Mouse (Mus musculus) lung, postnatal 0 days (tissue): Measurements from ENCODE around the gene Stag3. TPM values are rescaled to one million over a fixed set of nuclear protein-coding genes. Genes with fewer than 3 reads are reported as not detected.
A peak's percentile ranks its signal among the peaks of the same experiment; 100 is the strongest.

Source experiments
- ATAC-seq: fragments of 200-750 bp; cut with Nextera tagmentation; 2 replicates; pipeline ENCODE4 v1.8.0; 2017; ENCODE audit warnings: moderate library complexity
- DNase-seq: peaks from one replicate; pipeline ENCODE4 v3.0.0-alpha.2; 2016; ENCODE audit warnings: low spot score
- H3K27ac ChIP-seq: fragments of 300-500 bp; sonication (generic); 2 replicates; pipeline ENCODE4 v1.5.1; 2014; ENCODE audit warnings: antibody characterized with exemption, mild to moderate bottlenecking, low read length, mixed read lengths
- H3K27me3 ChIP-seq: fragments of 300-500 bp; sonication (generic); replicated peaks from 2 replicates; pipeline ENCODE4 v1.6.1; 2014; ENCODE audit warnings: low read length, mixed read lengths; ENCODE audit not compliant: insufficient read depth
- H3K36me3 ChIP-seq: fragments of 300-500 bp; sonication (generic); 2 replicates; pipeline ENCODE4 v1.6.1; 2014; ENCODE audit warnings: low read length, mixed read lengths; ENCODE audit not compliant: insufficient read depth
- H3K4me1 ChIP-seq: fragments of 300-500 bp; sonication (generic); 2 replicates; pipeline ENCODE4 v1.6.1; 2014; ENCODE audit warnings: antibody characterized with exemption, low read depth, low read length, mixed read lengths; ENCODE audit not compliant: insufficient read depth
- H3K4me2 ChIP-seq: fragments of 300-500 bp; sonication (generic); replicated peaks from 2 replicates; pipeline ENCODE4 v1.6.1; 2014; ENCODE audit warnings: low read depth, mild to moderate bottlenecking, low read length, moderate library complexity, mixed read lengths
- H3K4me3 ChIP-seq: fragments of 300-500 bp; sonication (generic); 2 replicates; pipeline ENCODE4 v1.5.1; 2014; ENCODE audit warnings: low read depth, low read length
- H3K9ac ChIP-seq: fragments of 300-500 bp; sonication (generic); replicated peaks from 2 replicates; pipeline ENCODE4 v1.6.1; 2014; ENCODE audit warnings: low read depth, mild to moderate bottlenecking
- H3K9me3 ChIP-seq: fragments of 300-500 bp; sonication (generic); 2 replicates; pipeline ENCODE4 v1.6.1; 2016; ENCODE audit warnings: low read length, mixed read lengths
- CTCF ChIP-seq: IDR thresholded peaks from 2 replicates; pipeline ENCODE4 v1.5.1; 2016; ENCODE audit warnings: antibody characterized with exemption, mild to moderate bottlenecking
- EP300 ChIP-seq: IDR thresholded peaks from 2 replicates; pipeline ENCODE4 v1.6.1; 2016; ENCODE audit warnings: antibody characterized with exemption, mild to moderate bottlenecking, control low read depth
- WGBS: fragments of 180-500 bp; shearing (Covaris S2); extraction: QIAGEN DNeasy Blood & Tissue Kit; methylation state at CpG from one replicate; pipeline ENCODE4 v1.1.7; 2014; 5-methylcytosine and 5-hydroxymethylcytosine counted together
- polyA plus RNA-seq: library from polyadenylated mRNA; unstranded; fragments of >200 nt; fragmentation: Nextera tagmentation; extraction: Ambion mirVana; gene quantifications from 2 replicates; pipeline ENCODE4 v1.2.1, GENCODE M21; 2015

Stag3 gene
- polyA plus RNA-seq, 1 experiment from 2014 or later = 0.20 TPM

DNA sequence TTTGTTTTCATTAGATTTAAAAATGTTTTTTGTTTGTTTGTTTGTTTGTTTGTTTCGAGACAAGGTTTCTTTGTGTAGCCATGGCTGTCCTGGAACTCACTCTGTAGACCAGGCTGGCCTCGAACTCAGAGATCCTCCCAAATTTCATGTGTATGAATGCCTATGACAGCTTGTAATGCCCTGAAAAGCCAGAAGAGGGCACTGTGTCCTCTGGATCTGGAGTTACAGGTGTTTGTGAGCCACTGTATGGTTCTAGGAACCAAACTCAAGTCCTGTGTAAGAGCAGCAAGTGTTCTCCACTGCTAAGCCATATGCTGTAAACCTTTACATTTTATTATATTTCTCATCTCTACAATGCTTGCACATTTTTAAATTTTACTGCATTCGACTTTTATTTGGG, 7.8 kb downstream of the Stag3 start:
- H3K4me2 ChIP-seq = no peak overlapping the region
- no peak for DNase-seq
- no peak overlapping the region for H3K9ac ChIP-seq

GRCm38 (mm10) chr5:138291638-138292037, 11.6 kb downstream of the Stag3 start:
- Histone ChIP-seq H3K9ac (no peak overlapping the region), H3K36me3 (no peaks in the 10 kb centered on the region), H3K4me3 (no peak overlapping the region), H3K27ac (no peak overlapping the region), H3K4me1 (no peaks in the 10 kb centered on the region), H3K27me3 (no peaks in the 10 kb centered on the region), H3K4me2 (no peak overlapping the region), H3K9me3 (no peaks in the 10 kb centered on the region)
- ATAC-seq = no peak
- no peak for TF ChIP-seq CTCF
- DNase-seq = no peak
- 59% methylated on average over 1 of the region's 1 CpGs for WGBS

More for the DNA sequence above, 7.8 kb downstream of the Stag3 start:
- Histone ChIP-seq H3K9me3 (no peaks in the 10 kb centered on the region), H3K36me3 (no peaks in the 10 kb centered on the region), H3K4me1 (no peaks in the 10 kb centered on the region), H3K4me3 (no peak overlapping the region), H3K27ac (no peak overlapping the region), H3K27me3 (no peaks in the 10 kb centered on the region)
- 56% methylated on average over 3 of the region's 3 CpGs for WGBS
- no peak for ATAC-seq
- TF ChIP-seq EP300 (no peak), CTCF (peak; percentile 40)

DNA sequence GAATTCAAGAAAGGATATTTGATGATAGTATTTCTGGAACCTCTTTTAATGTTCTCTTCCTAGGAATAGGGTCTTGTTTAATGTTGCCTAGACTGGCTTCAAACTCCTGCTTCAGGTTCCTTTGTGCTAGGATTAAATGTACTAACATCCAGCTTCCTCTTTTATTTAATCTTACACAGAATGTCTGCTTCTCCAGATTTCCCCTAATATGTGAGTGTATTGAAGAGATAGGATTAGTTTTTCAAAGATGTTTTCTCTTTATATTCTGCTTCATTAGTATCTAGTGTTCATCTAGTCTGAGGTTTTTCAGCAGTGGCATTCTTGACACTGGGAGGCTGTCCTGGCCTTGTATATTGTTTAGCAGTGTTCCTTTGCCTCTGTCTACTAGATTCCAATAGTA, 14.1 kb downstream of the Stag3 start:
- Histone ChIP-seq H3K4me2 (no peak overlapping the region), H3K9me3 (no peaks in the 10 kb centered on the region), H3K9ac (no peak overlapping the region), H3K36me3 (no peaks in the 10 kb centered on the region), H3K4me3 (no peak overlapping the region), H3K27ac (no peak overlapping the region), H3K4me1 (no peaks in the 10 kb centered on the region), H3K27me3 (no peaks in the 10 kb centered on the region)
- ATAC-seq = no peak
- TF ChIP-seq CTCF (no peak), EP300 (no peak)
- no peak for DNase-seq

GRCm38 (mm10) chr5:138299613-138300012, 19.6 kb downstream of the Stag3 start:
- ATAC-seq = no peak
- no peak for TF ChIP-seq EP300
- no peak for TF ChIP-seq CTCF
- Histone ChIP-seq H3K36me3 (no peaks in the 10 kb centered on the region), H3K9me3 (no peaks in the 10 kb centered on the region), H3K4me2 (no peak overlapping the region), H3K4me1 (no peaks in the 10 kb centered on the region), H3K27me3 (no peaks in the 10 kb centered on the region), H3K9ac (no peak overlapping the region), H3K4me3 (no peak overlapping the region), H3K27ac (no peak overlapping the region)
- no peak for DNase-seq
- WGBS = 66% methylated on average over 2 of the region's 2 CpGs

DNA sequence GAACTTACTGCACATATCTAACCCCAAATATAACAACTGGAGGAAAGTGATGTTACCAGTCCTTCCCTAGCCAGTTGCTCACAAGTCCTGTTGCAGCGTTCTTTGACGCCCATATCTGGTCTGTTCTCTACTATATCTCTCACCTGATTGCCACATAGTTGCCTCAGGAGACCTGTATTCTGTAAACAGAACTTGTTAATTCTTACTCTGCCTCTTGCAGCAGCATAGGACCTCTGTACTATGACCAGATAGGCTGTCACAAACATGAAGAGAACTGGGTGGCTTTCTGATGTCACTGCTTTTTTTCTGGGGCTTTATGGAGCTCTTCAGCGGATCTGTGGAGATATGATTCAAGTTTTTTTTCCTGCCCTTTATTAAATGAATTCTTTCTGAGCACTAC, 32.8 kb downstream of the Stag3 start:
- Histone ChIP-seq H3K4me1 (no peaks in the 10 kb centered on the region), H3K4me2 (no peak overlapping the region), H3K27ac (no peak overlapping the region), H3K27me3 (no peaks in the 10 kb centered on the region), H3K9ac (no peak overlapping the region), H3K4me3 (no peak overlapping the region), H3K9me3 (no peaks in the 10 kb centered on the region), H3K36me3 (no peaks in the 10 kb centered on the region)
- no peak for TF ChIP-seq CTCF
- TF ChIP-seq EP300 = no peak
- 83% methylated on average over 3 of the region's 3 CpGs for WGBS
- ATAC-seq (no peak), DNase-seq (no peak)

DNA sequence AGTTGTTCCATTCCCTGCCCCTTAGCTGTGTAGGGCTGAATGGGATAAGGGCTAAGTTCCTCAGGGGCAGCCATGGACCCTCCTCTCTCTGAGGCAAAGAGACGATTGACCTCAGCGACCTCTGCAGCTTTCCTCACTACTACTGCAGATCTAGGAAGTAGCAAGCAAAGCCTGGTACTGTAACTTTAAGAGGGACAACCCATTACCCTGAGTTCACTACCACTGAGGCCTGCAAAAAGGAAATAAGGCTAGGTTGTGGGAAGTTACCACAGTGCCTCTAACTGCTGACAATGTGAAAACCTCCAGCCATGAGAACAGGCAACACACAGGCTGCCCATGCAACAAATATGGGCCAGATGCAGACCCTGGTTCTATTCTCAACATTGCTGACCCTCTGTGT, 61.6 kb downstream of the Stag3 start, which contains the start of gene Pvrig:
Gene Pvrig (plus strand): TSS at position 301 of the 400 bp plus-strand sequence.
- no peaks in the 10 kb centered on the region for H3K27me3 ChIP-seq
- H3K4me2 ChIP-seq = no peak within 1 kb of the TSS
- no peak within 1 kb of the TSS for H3K9ac ChIP-seq
- H3K9me3 ChIP-seq = no peaks in the 10 kb centered on the region
- TF ChIP-seq CTCF (no peak), EP300 (no peak)
- no peak within 1 kb of the TSS for H3K4me3 ChIP-seq
- H3K36me3 ChIP-seq = no peaks in the 10 kb centered on the region
- H3K4me1 ChIP-seq = no peaks in the 10 kb centered on the region
- DNase-seq = no peak
- WGBS = 85% methylated on average over 2 of the region's 2 CpGs
- ATAC-seq = no peak
- H3K27ac ChIP-seq = no peak within 1 kb of the TSS

- no peak overlapping the region for H3K9ac ChIP-seq
- no peaks in the 10 kb centered on the region for H3K27me3 ChIP-seq
- no peak overlapping the region for H3K4me2 ChIP-seq
- H3K9me3 ChIP-seq = no peaks in the 10 kb centered on the region
- TF ChIP-seq CTCF = no peak
- TF ChIP-seq EP300 = no peak
- H3K27ac ChIP-seq = no peak overlapping the region
- ATAC-seq (no peak), DNase-seq (no peak)
- H3K4me1 ChIP-seq = no peaks in the 10 kb centered on the region
- 83% methylated on average over 3 of the region's 3 CpGs for WGBS
- no peak overlapping the region for H3K4me3 ChIP-seq
- H3K36me3 ChIP-seq = no peaks in the 10 kb centered on the region
These were observed 63.2 kb downstream of the Stag3 start for GRCm38 (mm10) chr5:138343216-138343615.

Other genes with a start within 250 kb of the Stag3 start
- not detected in 2 replicates for gene Smok3c, start 227.0 kb upstream of the Stag3 start, polyA plus RNA-seq
- 8.1 and 8.2 TPM in 2 replicates for gene Zkscan1, start 195.2 kb upstream of the Stag3 start, polyA plus RNA-seq
- 32.1 and 35.1 TPM in 2 replicates for gene Zscan21, start 163.3 kb upstream of the Stag3 start, polyA plus RNA-seq
- 11.4 and 12.3 TPM in 2 replicates for gene Zfp113, start 124.5 kb upstream of the Stag3 start, polyA plus RNA-seq
- gene Cops6, start 119.2 kb upstream of the Stag3 start, polyA plus RNA-seq = 173 TPM in 2 replicates
- gene Ap4m1, start 108.2 kb upstream of the Stag3 start, polyA plus RNA-seq = 10.9 and 11.1 TPM in 2 replicates
- gene Mcm7, start 107.8 kb upstream of the Stag3 start, polyA plus RNA-seq = 36.2 and 37.5 TPM in 2 replicates
- gene Taf6, start 92.8 kb upstream of the Stag3 start, polyA plus RNA-seq = 37.5 and 41.1 TPM in 2 replicates
- 24.2 and 26.3 TPM in 2 replicates for gene Cnpy4, start 92.8 kb upstream of the Stag3 start, polyA plus RNA-seq
- 6.3 and 6.7 TPM in 2 replicates for gene Mblac1, start 85.9 kb upstream of the Stag3 start, polyA plus RNA-seq
- gene Nxpe5, start 54.3 kb upstream of the Stag3 start, polyA plus RNA-seq = 0.05 and 0.11 TPM in 2 replicates
- gene Lamtor4, start 24.8 kb upstream of the Stag3 start, polyA plus RNA-seq = 73.5 and 75.6 TPM in 2 replicates
- gene BC037034, start 16.2 kb upstream of the Stag3 start, polyA plus RNA-seq = 2.9 and 3.2 TPM in 2 replicates
- gene Gal3st4, start 7.4 kb upstream of the Stag3 start, polyA plus RNA-seq = 0.84 and 1.2 TPM in 2 replicates
- 0.02 and 0.11 TPM in 2 replicates for gene Gm43720, start 282 bp upstream of the Stag3 start, polyA plus RNA-seq
- 2.0 and 2.7 TPM in 2 replicates for gene Gpc2, start 235 bp upstream of the Stag3 start, polyA plus RNA-seq
- gene Pvrig, start 61.7 kb downstream of the Stag3 start, polyA plus RNA-seq = 0.17 TPM in 1 of 2 replicates, not detected in the other
- 15.4 and 15.8 TPM in 2 replicates for gene Zfp157, start 161.2 kb downstream of the Stag3 start, polyA plus RNA-seq